Mouse (Mus musculus) thymus, adult 2 months (tissue): ENCODE measurements around the gene Ppp1r26.

ENCODE experiments used
- CTCF ChIP-seq: fragments of 200-500 bp; IDR thresholded peaks from 2 replicates; pipeline ENCODE4 v1.5.1; 2012; ENCODE audit warnings: mild to moderate bottlenecking, control low read depth, low read length, moderate library complexity, borderline replicate concordance; ENCODE audit not compliant: control insufficient read depth, poor library complexity, insufficient read depth; ENCODE audit errors: extremely low read depth
- POLR2A ChIP-seq: fragments of 200-500 bp; IDR thresholded peaks from 2 replicates; pipeline ENCODE4 v1.6.1; 2012; ENCODE audit warnings: mild to moderate bottlenecking, low read length, control low read depth, moderate library complexity; ENCODE audit not compliant: control insufficient read depth, poor library complexity, insufficient read depth; ENCODE audit errors: extremely low read depth

DNA sequence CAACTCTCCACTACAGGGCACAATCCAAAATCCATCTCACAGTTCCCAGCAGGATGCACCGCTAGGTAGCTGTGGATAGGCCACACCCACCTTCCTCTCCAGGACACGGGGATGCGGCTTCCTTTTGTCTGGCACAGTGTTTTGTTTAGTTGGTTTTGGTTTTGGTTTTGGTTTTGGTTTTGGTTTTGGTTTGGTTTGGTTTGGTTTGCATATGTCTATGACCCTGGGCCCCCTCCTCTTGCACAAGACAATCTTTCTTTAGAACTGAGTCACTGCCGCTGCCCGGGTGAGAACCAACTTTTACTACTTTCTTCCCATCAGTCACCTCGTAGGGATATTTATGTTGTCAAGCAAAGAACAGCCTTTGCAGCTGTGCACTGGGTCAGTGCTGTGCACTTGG is 5.8 kb upstream of the Ppp1r26 start:
- TF ChIP-seq POLR2A (no peak), CTCF (no peak)
